Mouse (Mus musculus): ENCODE results near the gene Mrpl58. TPM values are rescaled to one million over a fixed set of nuclear protein-coding genes. Genes with fewer than 3 reads are reported as not detected.

The Mrpl58 gene
- polyA plus RNA-seq, 1 experiment from 2014 or later, result 170 TPM

Small RNA genes lying within 50 kb of the gene (microRNA-seq; reads per million reads assigned to microRNA genes)
- not detected for gene Mir3968

Other genes with a start within 250 kb of the Mrpl58 start
- gene Slc9a3r1, start 240.4 kb upstream of the Mrpl58 start, polyA plus RNA-seq (2016; fragmentation: Nextera tagmentation; extraction: Ambion mirVana), result 34.6 and 35.4 TPM in 2 replicates
- gene Tmem104, start 216.3 kb upstream of the Mrpl58 start, polyA plus RNA-seq (2016; fragmentation: Nextera tagmentation; extraction: Ambion mirVana), result 10.1 and 13.4 TPM in 2 replicates
- gene Nat9, start 215.9 kb upstream of the Mrpl58 start, polyA plus RNA-seq (2016; fragmentation: Nextera tagmentation; extraction: Ambion mirVana), result 21.8 and 23.7 TPM in 2 replicates
- 0.06 TPM in 1 of 2 replicates, not detected in the other for gene Grin2c, start 136.5 kb upstream of the Mrpl58 start, polyA plus RNA-seq (2016; fragmentation: Nextera tagmentation; extraction: Ambion mirVana)
- gene Fdxr, start 126.7 kb upstream of the Mrpl58 start, polyA plus RNA-seq (2016; fragmentation: Nextera tagmentation; extraction: Ambion mirVana), result 14.6 and 17.3 TPM in 2 replicates
- gene Fads6, start 106.1 kb upstream of the Mrpl58 start, polyA plus RNA-seq (2016; fragmentation: Nextera tagmentation; extraction: Ambion mirVana), result 0.20 and 0.28 TPM in 2 replicates
- gene Otop2, start 96.6 kb upstream of the Mrpl58 start, polyA plus RNA-seq (2016; fragmentation: Nextera tagmentation; extraction: Ambion mirVana), result 0.19 TPM in 1 of 2 replicates, not detected in the other
- 0.10 and 0.32 TPM in 2 replicates for gene Ush1g, start 81.7 kb upstream of the Mrpl58 start, polyA plus RNA-seq (2016; fragmentation: Nextera tagmentation; extraction: Ambion mirVana)
- not detected in 2 replicates for gene Otop3, start 69.0 kb upstream of the Mrpl58 start, polyA plus RNA-seq (2016; fragmentation: Nextera tagmentation; extraction: Ambion mirVana)
- gene Hid1, start 36.0 kb upstream of the Mrpl58 start, polyA plus RNA-seq (2016; fragmentation: Nextera tagmentation; extraction: Ambion mirVana), result 7.7 and 7.9 TPM in 2 replicates
- gene Cdr2l, start 21.8 kb upstream of the Mrpl58 start, polyA plus RNA-seq (2016; fragmentation: Nextera tagmentation; extraction: Ambion mirVana), result 19.7 and 20.6 TPM in 2 replicates
- 867 and 893 TPM in 2 replicates for gene Atp5h, start 16.2 kb downstream of the Mrpl58 start, polyA plus RNA-seq (2016; fragmentation: Nextera tagmentation; extraction: Ambion mirVana)
- gene Kctd2, start 16.4 kb downstream of the Mrpl58 start, polyA plus RNA-seq (2016; fragmentation: Nextera tagmentation; extraction: Ambion mirVana), result 24.5 and 26.1 TPM in 2 replicates
- gene Trim80, start 36.8 kb downstream of the Mrpl58 start, polyA plus RNA-seq (2016; fragmentation: Nextera tagmentation; extraction: Ambion mirVana), result not detected in 2 replicates
- 0.22 and 0.28 TPM in 2 replicates for gene Slc16a5, start 58.7 kb downstream of the Mrpl58 start, polyA plus RNA-seq (2016; fragmentation: Nextera tagmentation; extraction: Ambion mirVana)
- gene Armc7, start 71.9 kb downstream of the Mrpl58 start, polyA plus RNA-seq (2016; fragmentation: Nextera tagmentation; extraction: Ambion mirVana), result 10.3 and 10.7 TPM in 2 replicates
- gene Nt5c, start 88.1 kb downstream of the Mrpl58 start, polyA plus RNA-seq (2016; fragmentation: Nextera tagmentation; extraction: Ambion mirVana), result 73.7 and 80.6 TPM in 2 replicates
- gene Jpt1, start 110.6 kb downstream of the Mrpl58 start, polyA plus RNA-seq (2016; fragmentation: Nextera tagmentation; extraction: Ambion mirVana), result 591 and 626 TPM in 2 replicates
- gene Sumo2, start 132.5 kb downstream of the Mrpl58 start, polyA plus RNA-seq (2016; fragmentation: Nextera tagmentation; extraction: Ambion mirVana), result 1,276 and 1,289 TPM in 2 replicates
- gene Nup85, start 160.7 kb downstream of the Mrpl58 start, polyA plus RNA-seq (2016; fragmentation: Nextera tagmentation; extraction: Ambion mirVana), result 192 and 205 TPM in 2 replicates
- gene Mrps7, start 200.2 kb downstream of the Mrpl58 start, polyA plus RNA-seq (2016; fragmentation: Nextera tagmentation; extraction: Ambion mirVana), result 95.9 and 108 TPM in 2 replicates
- gene Gga3, start 200.3 kb downstream of the Mrpl58 start, polyA plus RNA-seq (2016; fragmentation: Nextera tagmentation; extraction: Ambion mirVana), result 22.5 and 29.1 TPM in 2 replicates
- gene Mif4gd, start 209.2 kb downstream of the Mrpl58 start, polyA plus RNA-seq (2016; fragmentation: Nextera tagmentation; extraction: Ambion mirVana), result 16.6 and 17.6 TPM in 2 replicates
- 23.8 and 29.5 TPM in 2 replicates for gene Slc25a19, start 224.5 kb downstream of the Mrpl58 start, polyA plus RNA-seq (2016; fragmentation: Nextera tagmentation; extraction: Ambion mirVana)